Mouse (Mus musculus): ENCODE data around the gene Gda.

DNA sequence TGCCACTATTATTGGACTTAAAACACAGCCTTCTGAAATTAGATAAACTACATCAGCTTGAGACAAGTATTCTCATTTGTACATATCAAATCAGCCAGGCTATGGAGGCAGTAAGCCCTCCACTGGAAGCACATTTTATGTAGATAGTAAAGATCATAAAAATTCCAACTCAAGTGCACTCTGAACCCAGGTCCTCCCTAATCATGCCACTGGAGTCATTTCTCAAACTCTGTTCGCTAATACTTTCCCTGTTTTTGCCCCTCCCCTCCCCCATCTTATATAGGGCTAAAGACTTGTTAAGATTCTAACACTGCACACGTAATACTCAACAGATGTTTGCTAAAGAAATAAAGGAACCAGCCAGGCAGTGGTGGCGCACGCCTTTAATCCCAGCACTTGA is 39.9 kb downstream of the Gda start:
- TF ChIP-seq ZNF384 (IDR thresholded peaks at IDR 0.05; ENCODE audit: low read depth, low read length) (no peak), MAFK (IDR thresholded peaks at IDR 0.05; ENCODE audit: insufficient read depth, low read depth, low read length) (no peak), CHD2 (IDR thresholded peaks at IDR 0.05; ENCODE audit: low read depth, low read length) (no peak), HCFC1 (IDR thresholded peaks at IDR 0.05; ENCODE audit: borderline replicate concordance, insufficient read depth, low read length) (no peak)

Measured in ES-E14 (cell line).